Mouse (Mus musculus): ENCODE measurements at regions not wholly inside any gene's neighbourhood (a gene's known extent, or its start where the extent isn't known, plus 50 kb on each side); places are given as distances from the start of the nearest gene placed in this dataset.

DNA sequence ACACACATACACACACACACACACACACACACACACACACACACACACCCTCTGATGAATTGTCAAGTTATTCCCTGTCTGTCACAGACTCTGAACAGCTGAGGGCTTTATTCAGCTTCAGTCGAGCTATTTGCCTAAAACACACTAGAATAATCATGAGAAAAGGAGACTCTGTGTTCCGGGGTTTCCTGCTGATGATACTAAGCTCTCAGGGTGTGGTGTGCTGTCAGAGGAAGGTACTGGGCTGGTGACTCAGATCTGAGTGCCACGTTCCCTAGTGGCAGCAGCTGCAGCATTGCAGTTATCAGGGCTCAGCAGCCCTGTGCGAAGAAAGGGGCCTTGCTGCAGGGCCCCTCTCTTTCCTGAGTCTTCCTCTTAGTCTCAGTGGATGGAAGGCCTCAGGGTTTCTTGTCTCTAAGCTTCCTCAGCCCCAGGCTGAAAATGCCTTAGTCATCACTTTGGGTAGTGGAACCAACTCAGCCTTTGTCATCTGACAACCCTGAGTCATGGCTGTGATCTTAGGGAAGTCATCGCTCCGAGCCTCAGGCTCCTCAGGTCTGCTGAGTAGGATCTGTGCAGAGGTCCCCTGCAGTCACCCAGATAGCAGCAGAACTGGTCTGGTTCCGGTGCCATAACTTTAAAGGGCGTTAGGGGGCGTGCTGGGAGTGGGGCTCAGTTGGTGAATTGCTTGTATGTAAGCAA lies 106.8 kb upstream of the Lrfn2 start:
- H3K27me3 ChIP-seq (ENCODE audit: control insufficient read depth, insufficient read depth, low read length): no peaks in the 10 kb centered on the region

DNA sequence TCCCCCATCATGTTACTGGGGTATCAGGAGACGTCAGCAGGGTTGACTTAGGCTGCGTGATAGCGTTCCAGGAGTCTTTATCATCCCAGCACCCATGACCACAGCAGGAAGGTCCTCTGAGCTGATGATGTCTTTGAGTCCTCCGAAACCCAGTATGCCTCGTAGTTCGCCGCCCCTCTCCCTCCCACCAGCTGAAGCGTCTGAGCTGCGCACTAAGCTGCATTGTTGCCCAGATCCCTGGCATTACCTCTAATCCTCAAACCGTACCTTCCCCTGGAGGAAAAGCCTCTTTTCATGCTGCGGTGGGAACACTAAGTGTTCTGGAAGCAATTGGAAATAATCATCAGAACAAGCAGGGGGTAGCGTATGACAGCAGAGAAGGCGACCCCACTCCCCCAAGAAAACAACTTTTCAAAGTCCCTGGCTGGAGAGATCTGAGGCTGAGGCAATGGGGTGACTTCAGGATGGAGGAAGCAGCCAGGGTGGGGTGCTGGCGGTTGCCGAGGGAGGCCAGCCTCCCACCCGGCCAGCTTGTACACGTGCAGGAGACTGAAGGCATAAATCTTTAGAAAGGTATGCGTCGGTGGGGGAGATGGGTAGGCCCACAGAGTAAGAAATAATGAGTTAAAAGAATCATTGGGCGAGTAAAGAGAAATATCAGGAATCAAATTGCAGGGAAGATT lies 93.7 kb upstream of the Lrfn2 start:
- TF ChIP-seq CTCF (IDR thresholded peaks at IDR 0.05; ENCODE audit: control insufficient read depth, insufficient read depth, insufficient replicate concordance, low read depth, low read length): no peak
- no peak for TF ChIP-seq POLR2A (IDR thresholded peaks at IDR 0.05; ENCODE audit: control insufficient read depth, low read depth, low read length)
- H3K4me3 ChIP-seq (ENCODE audit: control insufficient read depth, low read depth, low read length): no peak overlapping the region
- no peaks in the 10 kb centered on the region for H3K36me3 ChIP-seq (ENCODE audit: control insufficient read depth, insufficient read depth, low read length)
- H3K27me3 ChIP-seq (ENCODE audit: control insufficient read depth, insufficient read depth, low read length): no peaks in the 10 kb centered on the region
- H3K27ac ChIP-seq (ENCODE audit: control insufficient read depth, insufficient read depth, low read depth, low read length): no peak overlapping the region
- H3K4me1 ChIP-seq (ENCODE audit: control insufficient read depth, insufficient read depth, low read length): no peaks in the 10 kb centered on the region

More for the DNA sequence above, 106.8 kb upstream of the Lrfn2 start:
- TF ChIP-seq CTCF (IDR thresholded peaks at IDR 0.05; ENCODE audit: control insufficient read depth, insufficient read depth, insufficient replicate concordance, low read depth, low read length): no peak
- TF ChIP-seq POLR2A (IDR thresholded peaks at IDR 0.05; ENCODE audit: control insufficient read depth, low read depth, low read length): no peak
- H3K36me3 ChIP-seq (ENCODE audit: control insufficient read depth, insufficient read depth, low read length): no peaks in the 10 kb centered on the region
- peaks cover 2% of the 10 kb centered on the region for H3K4me1 ChIP-seq (ENCODE audit: control insufficient read depth, insufficient read depth, low read length)
- no peak overlapping the region for H3K27ac ChIP-seq (ENCODE audit: control insufficient read depth, insufficient read depth, low read depth, low read length)
- no peak overlapping the region for H3K4me3 ChIP-seq (ENCODE audit: control insufficient read depth, low read depth, low read length)

DNA sequence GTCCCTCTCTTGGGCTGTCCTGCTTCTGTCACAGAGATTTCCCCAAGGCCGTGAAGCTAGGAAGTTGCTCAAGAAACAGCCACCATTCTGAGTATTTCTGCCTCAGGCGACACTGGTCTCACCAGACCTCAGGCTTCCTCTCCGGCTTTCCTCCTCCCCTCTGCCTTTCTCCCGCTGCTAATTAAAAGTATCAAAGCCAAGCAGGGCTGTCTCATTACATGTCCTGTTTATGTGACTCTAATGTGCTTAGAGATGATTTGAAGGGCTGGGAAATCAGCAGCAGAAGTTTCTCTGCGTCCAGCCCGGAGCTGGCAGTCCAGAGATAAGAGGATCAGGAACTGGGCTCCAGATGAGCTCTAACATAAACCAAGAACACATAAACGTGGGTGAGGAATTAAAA lies 84.3 kb upstream of the Lrfn2 start:
- no peaks in the 10 kb centered on the region for H3K36me3 ChIP-seq (ENCODE audit: control insufficient read depth, insufficient read depth, low read length)
- no peak overlapping the region for H3K4me3 ChIP-seq (ENCODE audit: control insufficient read depth, low read depth, low read length)
- no peaks in the 10 kb centered on the region for H3K27me3 ChIP-seq (ENCODE audit: control insufficient read depth, insufficient read depth, low read length)

DNA sequence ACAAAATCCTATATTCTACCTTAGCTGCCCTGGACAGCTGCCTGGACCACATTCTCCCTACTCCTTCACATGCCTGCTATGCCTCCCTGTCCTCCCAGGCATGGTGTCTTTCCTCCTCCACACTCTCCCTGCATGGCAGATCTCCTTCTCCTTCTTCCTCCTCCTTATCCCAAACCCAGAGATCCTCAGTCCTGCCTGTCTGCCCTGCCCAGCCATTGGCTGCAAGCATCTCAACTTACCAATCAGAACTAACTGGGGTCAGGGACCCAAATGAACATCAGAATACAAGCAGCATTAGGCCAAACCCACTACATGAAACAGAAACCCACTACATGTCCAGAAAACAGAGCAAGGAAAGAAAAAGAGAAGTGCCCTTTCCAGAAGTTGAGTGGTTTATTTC lies 81.3 kb upstream of the Lrfn2 start:
- H3K4me1 ChIP-seq (ENCODE audit: control insufficient read depth, insufficient read depth, low read length): no peaks in the 10 kb centered on the region
- no peak overlapping the region for H3K27ac ChIP-seq (ENCODE audit: control insufficient read depth, insufficient read depth, low read depth, low read length)
- TF ChIP-seq CTCF (IDR thresholded peaks at IDR 0.05; ENCODE audit: control insufficient read depth, insufficient read depth, insufficient replicate concordance, low read depth, low read length) (no peak), POLR2A (IDR thresholded peaks at IDR 0.05; ENCODE audit: control insufficient read depth, low read depth, low read length) (no peak)
- no peaks in the 10 kb centered on the region for H3K27me3 ChIP-seq (ENCODE audit: control insufficient read depth, insufficient read depth, low read length)
- H3K36me3 ChIP-seq (ENCODE audit: control insufficient read depth, insufficient read depth, low read length): no peaks in the 10 kb centered on the region
- no peak overlapping the region for H3K4me3 ChIP-seq (ENCODE audit: control insufficient read depth, low read depth, low read length)

More for the DNA sequence above, 84.3 kb upstream of the Lrfn2 start:
- TF ChIP-seq POLR2A (IDR thresholded peaks at IDR 0.05; ENCODE audit: control insufficient read depth, low read depth, low read length) (no peak), CTCF (IDR thresholded peaks at IDR 0.05; ENCODE audit: control insufficient read depth, insufficient read depth, insufficient replicate concordance, low read depth, low read length) (no peak)
- no peak overlapping the region for H3K27ac ChIP-seq (ENCODE audit: control insufficient read depth, insufficient read depth, low read depth, low read length)
- H3K4me1 ChIP-seq (ENCODE audit: control insufficient read depth, insufficient read depth, low read length): no peaks in the 10 kb centered on the region

DNA sequence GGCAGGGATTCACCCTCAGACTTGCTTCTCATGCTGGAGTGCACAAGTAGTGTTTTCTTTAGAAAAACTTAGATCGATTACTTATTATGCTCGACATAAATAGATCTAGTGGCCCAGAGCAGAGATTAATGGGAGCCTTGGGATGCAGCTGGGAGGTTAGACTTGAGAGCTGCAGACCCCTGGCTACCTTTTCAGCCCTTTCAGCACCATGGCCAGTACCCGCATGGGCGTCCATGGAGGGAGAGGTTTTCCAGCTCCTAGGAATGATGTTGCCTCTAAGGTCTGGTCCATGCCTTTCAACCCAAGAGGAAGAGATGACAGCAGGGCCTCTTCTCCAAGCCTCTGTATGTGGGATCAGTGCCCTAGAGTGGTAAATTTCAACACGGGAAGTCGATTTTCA lies 73.3 kb upstream of the Lrfn2 start:
- H3K36me3 ChIP-seq (ENCODE audit: control insufficient read depth, insufficient read depth, low read length): no peaks in the 10 kb centered on the region
- H3K27ac ChIP-seq (ENCODE audit: control insufficient read depth, insufficient read depth, low read depth, low read length): no peak overlapping the region
- no peaks in the 10 kb centered on the region for H3K4me1 ChIP-seq (ENCODE audit: control insufficient read depth, insufficient read depth, low read length)
- no peaks in the 10 kb centered on the region for H3K27me3 ChIP-seq (ENCODE audit: control insufficient read depth, insufficient read depth, low read length)
- H3K4me3 ChIP-seq (ENCODE audit: control insufficient read depth, low read depth, low read length): no peak overlapping the region
- no peak for TF ChIP-seq POLR2A (IDR thresholded peaks at IDR 0.05; ENCODE audit: control insufficient read depth, low read depth, low read length)
- no peak for TF ChIP-seq CTCF (IDR thresholded peaks at IDR 0.05; ENCODE audit: control insufficient read depth, insufficient read depth, insufficient replicate concordance, low read depth, low read length)

DNA sequence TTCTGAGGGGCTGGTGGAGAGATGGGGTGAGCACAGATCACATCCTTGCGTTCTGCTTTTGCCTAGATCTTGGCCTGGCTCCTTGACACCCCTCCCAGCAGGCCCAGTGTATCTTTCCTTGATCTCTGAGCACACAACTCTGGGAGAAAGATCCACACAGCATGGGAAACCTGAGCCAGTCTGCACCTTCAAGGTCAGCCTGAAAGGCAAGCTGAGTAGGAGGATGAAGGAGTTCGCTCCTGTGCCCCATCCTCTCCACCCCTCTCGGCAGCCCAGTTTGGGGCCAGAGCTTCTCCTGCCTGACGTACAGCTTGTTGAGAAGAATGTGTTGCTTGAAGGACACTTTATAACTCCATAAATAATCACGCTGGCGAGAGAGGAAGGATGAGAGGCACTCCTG lies 61.7 kb upstream of the Lrfn2 start:
- TF ChIP-seq POLR2A (IDR thresholded peaks at IDR 0.05; ENCODE audit: control insufficient read depth, low read depth, low read length): no peak
- TF ChIP-seq CTCF (IDR thresholded peaks at IDR 0.05; ENCODE audit: control insufficient read depth, insufficient read depth, insufficient replicate concordance, low read depth, low read length): no peak
- Histone ChIP-seq H3K36me3 (ENCODE audit: control insufficient read depth, insufficient read depth, low read length) (no peaks in the 10 kb centered on the region), H3K27ac (ENCODE audit: control insufficient read depth, insufficient read depth, low read depth, low read length) (no peak overlapping the region), H3K4me3 (ENCODE audit: control insufficient read depth, low read depth, low read length) (no peak overlapping the region), H3K4me1 (ENCODE audit: control insufficient read depth, insufficient read depth, low read length) (no peaks in the 10 kb centered on the region), H3K27me3 (ENCODE audit: control insufficient read depth, insufficient read depth, low read length) (no peaks in the 10 kb centered on the region)

DNA sequence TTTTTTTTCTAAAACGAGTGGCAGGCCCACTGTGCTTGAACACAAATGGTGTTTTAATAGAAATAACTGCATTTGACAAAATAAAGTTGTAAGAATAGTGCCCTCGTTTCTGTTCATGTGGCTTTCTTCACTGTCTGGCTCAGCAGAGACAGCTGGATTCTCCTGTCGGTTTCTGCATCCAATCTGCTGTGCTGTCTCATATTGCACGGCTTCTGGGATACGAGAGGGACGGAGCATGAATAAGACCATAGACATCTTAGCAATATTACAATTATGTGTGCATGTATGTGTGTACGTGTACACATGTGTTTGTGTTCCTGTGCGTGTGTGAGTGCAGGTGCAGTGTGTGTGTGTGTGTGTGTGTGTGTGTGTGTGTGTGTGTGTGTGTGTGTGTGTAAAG lies 54.7 kb upstream of the Lrfn2 start:
- Histone ChIP-seq H3K27ac (ENCODE audit: control insufficient read depth, insufficient read depth, low read depth, low read length) (no peak overlapping the region), H3K4me3 (ENCODE audit: control insufficient read depth, low read depth, low read length) (no peak overlapping the region), H3K27me3 (ENCODE audit: control insufficient read depth, insufficient read depth, low read length) (no peaks in the 10 kb centered on the region), H3K4me1 (ENCODE audit: control insufficient read depth, insufficient read depth, low read length) (no peaks in the 10 kb centered on the region), H3K36me3 (ENCODE audit: control insufficient read depth, insufficient read depth, low read length) (no peaks in the 10 kb centered on the region)
- no peak for TF ChIP-seq POLR2A (IDR thresholded peaks at IDR 0.05; ENCODE audit: control insufficient read depth, low read depth, low read length)
- no peak for TF ChIP-seq CTCF (IDR thresholded peaks at IDR 0.05; ENCODE audit: control insufficient read depth, insufficient read depth, insufficient replicate concordance, low read depth, low read length)

Data from testis, adult 2 months (tissue).